Mouse (Mus musculus): ENCODE measurements around the gene Homer3.
A peak's percentile ranks its signal among the peaks of the same experiment; 100 is the strongest.

The Homer3 gene

DNA sequence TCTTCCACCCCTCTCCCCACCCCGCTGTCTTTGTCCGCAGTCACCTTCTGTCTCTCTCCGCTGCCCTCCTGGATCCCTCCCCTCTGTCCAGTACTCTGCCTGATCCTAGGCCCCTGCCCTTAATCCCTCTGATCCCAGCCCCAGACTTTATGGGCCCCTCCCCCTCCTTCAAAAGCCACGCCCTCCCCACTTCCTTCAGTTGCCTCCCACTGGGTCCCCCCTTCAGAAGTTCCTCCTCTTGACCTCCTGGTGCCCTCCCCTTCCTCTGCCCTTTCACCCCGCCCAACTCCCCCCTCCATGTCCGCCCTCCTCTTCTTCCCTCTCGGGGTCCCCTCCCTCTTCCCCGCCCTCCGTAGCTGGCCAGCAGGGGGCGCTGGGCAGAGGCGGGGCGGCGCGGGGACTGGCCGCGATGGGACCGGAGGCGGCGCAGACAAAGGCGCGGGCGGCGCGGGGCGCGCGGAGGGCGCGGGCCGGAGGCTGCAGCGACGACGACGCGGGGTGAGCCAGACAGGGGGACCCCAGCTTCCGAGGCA, at the start of gene Homer3:
Gene Homer3 (plus strand): TSS at position 225 of the 533 bp plus-strand sequence.
- peak; percentile 66 for DNase-seq

DNA sequence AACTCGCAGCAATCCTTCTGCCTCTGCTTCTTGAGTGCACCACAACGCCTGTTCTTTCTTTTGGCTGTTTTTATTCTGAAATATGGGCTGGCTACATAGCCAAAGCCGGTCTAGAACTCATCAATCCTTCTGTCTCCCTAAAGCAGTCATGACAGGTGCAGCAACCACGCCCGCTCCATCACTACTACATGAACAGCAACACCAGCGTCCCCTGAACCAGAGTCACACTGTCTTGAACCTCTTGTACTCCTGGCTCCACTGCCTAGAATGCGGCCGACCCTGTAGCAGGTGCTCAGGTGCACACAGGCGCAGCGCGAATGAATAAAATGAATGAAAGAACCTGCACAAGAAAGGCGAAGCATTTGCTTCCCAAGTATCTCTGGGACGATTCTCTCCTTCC, 49.0 kb upstream of the Homer3 start:
- no peak for DNase-seq

DNA sequence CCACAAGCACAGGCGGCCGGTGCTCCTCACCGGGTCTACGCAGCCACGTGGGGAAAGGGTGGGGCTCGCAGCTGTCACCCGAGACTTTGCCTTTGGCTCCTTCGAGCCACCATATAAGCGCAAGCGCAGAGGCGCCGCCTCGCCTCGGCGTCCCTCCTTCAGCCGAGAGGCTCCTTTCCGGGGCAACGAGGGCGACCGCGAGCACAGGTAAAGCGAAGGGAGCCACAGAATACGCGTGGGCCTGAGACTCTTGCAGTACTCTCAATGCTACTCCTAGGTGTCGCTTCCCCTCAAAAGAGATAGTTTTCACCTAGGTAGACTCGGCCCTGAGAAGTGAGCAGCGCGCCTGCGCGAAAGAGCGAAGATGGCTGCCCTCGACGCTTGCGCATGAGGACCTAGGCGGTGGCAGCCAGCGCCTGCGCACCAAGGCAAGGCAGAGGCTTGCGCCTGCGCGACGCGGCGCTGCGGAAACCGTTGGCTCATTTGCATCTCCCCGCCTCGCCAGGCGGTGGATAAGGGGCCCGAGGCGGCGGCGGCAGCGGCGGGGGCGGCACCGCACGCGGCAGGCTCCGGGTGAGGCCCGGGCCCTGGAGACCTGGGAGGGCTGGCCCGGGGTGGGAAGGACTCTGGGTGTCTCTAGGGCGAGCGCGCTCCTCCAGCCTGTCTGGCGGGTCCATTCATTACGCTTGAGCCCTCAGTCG, 48.4 kb upstream of the Homer3 start, which contains the start of the genes Sugp2 and Armc6:
Gene Sugp2 (plus strand): TSS at position 147 of the 701 bp plus-strand sequence.
Gene Armc6 (minus strand): TSS at position 387 of the 701 bp plus-strand sequence.
- DNase-seq = peak; percentile 97

DNA sequence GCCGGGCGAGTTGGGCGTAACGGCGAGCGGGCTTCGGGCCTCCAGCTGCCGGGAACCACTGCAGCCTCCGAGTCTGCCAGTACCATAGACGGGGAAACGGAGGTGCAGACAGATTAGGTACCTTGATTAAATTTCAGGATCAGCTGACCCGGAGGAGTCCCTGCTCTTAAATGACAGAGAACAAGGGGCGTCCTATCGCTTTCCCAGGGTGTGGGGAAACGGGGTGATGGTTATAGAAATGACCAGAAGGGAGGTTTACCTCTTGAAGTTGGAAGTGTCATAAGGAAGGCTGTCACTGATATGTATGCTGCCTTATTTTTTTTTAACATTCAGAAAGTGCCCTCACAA, 47.9 kb upstream of the Homer3 start:
- no peak for DNase-seq

DNA sequence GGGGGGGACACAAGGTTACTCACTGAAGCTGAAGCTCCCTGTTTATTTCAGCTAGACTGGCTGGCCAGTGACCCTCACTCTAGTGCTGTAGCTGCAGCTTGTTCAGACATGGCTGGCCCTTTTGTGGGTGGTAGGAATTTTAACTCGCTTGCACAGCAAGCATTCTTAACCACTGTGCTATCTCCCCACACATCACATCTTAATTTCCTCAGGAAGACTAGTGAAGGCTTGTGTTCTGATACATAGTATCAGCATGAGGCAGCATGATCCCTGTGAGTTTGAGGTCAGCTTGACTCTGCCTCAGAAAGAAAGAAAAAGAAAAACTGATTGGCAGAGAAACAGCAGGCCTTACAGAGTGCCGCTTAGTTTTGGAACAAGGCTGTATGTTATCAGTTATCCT, 44.8 kb upstream of the Homer3 start:
- no peak for DNase-seq

DNA sequence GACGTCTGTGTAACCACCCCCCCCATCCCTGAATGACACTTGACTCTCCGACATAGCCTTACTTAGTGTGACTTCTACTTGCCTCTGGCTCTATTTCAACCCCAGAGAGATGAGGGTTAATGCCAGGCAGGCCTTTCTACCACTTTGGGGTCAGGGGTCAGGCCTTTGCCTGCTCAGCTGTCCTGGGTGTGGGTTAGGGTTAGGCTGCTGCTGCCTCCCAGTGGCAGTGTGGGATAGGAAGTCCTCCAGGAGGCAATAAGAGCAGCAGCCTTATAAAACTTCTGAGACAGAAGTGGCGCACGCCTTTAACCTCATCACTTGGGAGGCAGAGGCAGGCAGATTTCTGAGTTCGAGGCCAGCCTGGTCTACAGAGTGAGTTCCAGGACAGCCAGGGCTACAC, 42.0 kb upstream of the Homer3 start:
- DNase-seq = no peak

DNA sequence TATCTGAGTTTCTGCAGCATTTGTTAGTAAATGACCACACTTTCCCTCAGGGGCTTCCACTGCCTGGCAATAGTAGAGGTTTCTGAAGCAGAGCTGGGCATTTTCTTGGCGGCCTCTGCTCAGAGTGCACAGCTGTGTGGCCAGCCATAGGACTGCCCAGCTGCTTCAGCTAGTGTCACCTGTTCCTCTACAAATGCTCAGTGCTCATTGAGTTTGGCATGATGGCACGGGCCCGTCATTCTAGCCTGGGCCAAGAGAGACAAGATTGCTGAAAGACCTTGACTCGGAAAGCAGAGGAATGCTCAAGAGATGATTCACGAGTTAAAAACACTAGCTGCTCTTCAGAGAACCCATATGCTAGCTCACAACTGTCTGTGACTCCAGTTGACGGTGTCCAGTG, 36.0 kb upstream of the Homer3 start:
- no peak for DNase-seq

DNA sequence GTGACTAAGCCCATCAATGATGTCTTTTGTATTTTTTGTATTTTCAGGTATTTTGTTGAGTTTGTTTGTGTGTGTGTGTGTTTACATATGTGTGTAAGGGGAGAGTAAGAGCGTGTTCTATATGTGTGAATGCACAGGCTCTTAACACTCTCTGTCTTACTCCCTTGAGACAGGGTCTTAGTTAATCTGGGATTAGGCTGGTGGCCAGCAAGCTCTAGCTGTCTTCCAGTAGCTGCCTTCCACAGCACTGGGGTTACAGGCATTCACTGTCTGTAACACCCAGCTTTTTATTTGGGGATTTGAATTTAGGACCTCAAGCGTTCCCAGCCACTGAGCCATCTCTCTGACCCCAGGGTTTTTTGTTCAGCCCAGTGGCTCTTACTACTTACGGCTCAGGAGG, 34.8 kb upstream of the Homer3 start:
- DNase-seq = no peak

DNA sequence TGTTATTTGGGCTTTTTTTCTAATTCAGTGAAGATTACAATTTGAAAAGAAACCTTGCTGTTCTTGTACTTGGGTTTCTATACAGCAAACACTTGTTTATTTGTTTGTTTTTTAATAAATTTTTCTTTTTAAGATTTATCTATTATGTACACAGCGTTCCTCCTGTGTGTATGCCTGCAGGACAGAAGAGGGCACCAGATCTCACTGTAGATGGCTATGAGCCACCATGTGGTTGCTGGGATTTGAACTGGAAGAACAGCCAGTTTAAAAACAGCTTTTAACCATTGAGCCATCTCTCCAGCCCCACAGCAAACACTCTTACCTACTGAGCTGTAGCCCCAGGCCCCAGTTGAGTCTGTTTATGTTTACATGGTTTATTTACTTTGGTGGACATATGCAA, 28.0 kb upstream of the Homer3 start:
- no peak for DNase-seq

DNA sequence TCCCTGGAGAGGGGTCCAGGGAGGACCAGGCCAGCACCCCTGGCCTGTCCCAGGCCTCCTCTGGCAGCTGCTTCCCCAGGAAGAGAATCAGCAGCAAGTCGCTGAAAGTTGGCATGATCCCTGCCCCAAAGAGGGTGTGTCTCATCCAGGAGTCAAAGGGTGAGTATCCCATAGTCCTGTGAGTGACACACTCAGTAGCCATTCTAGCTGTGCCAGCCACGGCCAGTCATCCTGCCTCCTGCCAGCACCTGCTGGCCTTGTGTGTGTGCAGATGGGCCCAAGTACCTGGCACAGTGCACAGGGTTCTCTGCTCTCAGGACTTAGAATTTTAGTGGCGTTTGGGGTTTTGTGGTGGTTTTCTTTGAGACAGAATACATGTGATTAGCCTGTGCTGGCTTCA, 25.2 kb upstream of the Homer3 start:
- DNase-seq = peak; percentile 75

DNA sequence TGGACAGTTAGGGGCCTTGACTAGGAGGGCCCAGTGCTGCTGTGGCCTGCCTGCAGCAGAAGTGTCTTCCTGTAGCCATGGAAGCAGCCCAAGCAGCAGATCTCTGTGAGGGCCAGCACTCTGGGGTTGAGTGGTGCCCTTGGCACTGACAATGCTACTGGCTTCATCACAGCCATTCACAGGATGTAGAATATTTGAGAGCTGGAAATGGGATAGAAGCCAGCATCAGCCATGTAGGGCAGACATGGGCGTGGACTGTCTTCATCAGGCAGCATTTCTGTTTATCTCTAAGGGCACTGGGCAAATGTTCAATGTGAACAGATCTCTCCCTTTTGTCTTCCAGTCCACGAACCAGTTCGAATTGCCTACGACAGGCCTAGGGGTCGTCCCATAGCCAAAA, 24.0 kb upstream of the Homer3 start:
- no peak for DNase-seq

DNA sequence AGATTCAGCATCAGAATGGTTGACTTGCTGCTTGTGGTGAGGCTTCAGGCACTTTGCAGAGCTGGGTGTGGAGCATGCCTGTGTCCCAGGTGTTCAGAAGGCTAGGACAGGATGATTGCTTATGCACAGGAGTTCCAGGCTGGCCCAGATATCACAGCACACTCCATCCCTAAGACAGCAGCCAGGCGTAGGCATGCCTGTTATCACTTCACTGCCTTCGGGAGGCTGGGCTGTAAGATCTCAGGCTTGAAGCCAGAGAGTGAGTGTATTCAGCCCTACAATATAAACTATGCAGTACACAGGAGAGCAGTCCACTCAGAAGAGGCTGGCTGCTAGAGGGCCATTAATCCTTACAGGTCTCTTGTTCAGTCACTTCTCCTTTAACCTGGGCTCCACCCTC, 23.6 kb upstream of the Homer3 start:
- no peak for DNase-seq

DNA sequence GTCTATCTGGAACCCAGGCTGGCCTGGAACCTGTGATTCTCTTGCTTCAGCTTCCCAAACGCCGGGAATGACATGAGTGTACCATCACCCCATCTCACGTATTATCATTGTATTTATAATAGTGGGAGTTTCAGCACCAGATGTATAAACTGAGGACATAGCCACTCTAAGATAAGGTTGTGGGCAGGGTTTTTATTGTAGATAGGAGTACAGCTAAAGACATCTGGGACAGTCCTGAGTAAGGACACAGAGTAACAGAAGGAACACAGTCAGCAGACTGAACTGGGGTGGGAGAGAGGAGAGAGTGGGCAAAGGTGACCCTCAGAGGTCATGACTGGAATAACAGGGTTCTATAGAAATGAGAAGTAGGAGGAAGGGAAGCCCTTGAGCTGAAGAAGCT, 15.0 kb upstream of the Homer3 start:
- DNase-seq = no peak

DNA sequence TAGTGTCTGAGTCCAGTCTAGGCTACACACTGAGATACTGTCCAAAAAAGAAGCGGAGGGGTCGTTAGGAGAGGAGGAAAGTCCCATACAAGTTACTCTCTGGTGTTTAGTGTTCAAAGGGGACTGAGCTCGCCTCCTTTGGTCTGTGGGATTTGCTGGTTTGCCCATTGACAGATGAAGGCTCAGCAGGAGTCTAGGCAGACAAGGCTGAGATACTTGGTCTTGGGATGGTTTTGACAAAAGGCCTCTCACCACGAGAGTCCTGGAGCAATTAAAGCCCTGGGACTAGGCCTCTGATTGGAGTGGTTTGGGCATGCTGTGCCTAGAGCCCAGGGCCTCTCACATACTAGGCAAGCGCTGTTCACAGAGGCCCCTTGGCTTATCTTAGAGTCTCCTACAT, 14.3 kb upstream of the Homer3 start:
- DNase-seq = peak; percentile 30

DNA sequence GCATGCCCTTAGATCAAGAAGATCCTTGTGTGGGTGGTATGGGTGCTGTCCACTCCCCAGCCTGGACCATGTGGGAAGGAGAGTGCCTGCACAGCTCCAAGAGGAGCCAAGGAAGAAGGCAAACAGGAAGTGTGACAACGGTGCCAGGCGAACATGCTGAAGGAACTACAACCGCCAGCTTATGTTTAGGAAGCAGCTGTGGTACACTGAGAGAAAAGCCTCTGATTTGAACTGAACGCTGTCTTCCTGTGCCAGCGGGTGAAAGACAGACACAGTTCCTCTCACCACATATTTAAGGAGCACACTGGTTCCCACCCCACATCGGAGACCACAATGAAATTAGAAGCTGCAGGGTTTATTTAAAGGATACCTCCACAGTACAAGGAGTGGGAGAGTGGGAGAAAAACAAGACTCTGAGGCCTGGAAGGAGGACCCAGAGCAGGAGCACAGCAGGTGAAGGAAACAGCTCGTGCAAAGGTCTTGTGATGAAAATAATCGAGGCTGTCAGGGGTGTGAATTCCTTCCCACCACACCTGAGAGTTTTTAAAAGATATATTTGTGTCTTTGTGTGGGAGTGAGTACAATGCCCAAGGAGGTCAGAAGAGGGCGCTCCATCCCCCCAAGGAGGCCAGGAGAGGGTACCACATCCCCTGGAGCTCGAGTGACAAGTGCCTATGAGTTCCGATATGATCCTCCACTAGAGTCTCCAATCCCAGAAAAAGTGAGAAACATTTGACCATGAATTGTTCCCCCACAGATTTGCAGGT, 13.6 kb upstream of the Homer3 start:
- no peak for DNase-seq

DNA sequence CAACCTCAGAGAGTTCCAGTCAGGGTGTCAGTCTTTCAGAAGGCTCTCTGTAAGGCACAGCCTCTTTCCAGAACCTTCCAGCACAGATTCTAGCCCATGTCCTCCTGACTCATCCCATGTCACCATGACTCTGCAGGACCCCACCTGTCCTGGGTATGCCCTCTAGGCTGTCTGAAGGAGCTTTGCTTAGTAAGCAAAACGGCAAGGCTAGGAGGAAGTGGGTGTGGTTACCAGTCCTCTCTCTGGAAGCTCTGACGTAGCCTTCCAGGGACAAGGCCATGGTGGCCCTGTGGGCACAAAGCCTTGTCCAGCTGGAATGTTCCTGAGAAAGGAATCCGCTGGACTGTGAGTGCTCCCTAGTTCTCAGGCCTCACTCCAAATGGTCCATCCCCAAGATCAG, 9.7 kb upstream of the Homer3 start:
- no peak for DNase-seq

DNA sequence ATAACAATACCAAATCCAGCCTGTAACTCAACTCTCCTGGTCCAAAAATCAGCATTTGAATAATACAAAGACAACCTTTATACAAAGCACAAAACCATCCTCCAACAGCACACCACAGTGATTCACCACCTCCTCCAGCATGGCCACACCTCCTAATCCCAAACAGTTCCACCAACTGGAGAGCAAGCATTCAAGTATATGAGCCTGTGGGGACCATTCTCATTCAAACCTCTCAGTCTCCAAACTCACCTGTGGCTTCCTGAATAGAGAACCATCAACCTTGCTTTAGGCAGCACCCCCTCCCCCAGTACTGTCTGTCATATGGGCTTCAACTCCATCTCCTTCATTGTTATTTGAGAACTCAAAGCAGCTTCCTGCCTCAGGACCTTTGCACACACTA, 8.3 kb upstream of the Homer3 start:
- DNase-seq = no peak

DNA sequence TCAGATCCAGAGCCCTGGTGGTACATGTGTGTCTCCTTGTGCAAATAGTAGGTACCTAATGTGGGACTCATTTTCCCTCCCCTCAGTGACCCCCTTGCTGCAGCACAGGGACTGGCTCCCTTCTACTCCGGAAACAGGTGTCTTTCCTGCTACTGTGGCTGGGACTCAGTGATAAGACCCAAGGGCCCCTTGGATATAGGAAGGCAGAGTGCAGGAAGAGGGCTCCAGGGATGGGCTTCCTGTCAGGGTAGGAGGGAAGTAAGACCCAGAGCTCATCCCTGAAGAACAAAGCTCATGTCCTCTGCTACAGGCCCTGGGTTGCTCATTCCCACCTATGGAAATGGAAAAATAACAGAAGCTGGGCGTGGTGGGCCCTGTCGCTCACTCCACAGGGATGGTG, 6.2 kb upstream of the Homer3 start:
- no peak for DNase-seq

DNA sequence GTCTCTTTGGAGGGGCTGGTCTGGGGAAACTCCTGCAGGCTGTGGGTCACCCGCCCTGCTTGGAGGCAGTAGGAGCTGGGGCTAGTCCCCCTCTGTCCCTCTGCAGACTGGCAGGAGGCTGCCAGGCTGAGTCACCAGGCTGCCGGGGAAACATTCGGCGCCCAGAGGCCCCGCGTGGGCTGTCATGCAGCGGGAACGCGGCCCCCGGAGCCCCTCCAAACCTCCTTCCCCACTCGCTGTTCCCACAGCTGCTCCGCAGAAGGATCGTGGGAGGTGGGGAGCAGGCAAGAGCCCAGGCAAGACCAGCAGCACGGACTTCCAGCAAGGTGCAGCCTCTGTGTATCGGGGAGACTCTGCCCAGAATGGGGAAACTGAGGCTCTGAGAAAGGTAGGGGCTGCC, 4.5 kb upstream of the Homer3 start:
- DNase-seq = no peak

DNA sequence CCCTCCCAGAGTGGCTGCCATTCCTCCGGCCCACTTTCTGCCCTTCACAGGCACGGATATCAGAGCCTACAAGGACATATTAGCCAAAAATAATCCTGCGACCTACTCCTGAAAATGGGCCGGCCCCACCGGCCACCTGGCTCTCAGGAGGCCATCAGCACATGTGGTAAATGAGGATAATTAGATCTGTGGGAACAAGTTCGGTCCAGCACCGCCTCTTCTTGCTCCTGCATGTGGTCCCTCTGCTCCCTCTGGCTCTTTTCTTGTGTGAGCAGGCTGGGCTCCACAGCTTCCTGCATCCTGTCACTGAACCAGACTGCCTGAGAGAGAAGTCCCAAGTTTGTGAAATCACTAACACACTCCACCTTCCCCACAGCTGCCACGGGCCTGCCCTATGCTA, 3.4 kb upstream of the Homer3 start:
- peak; percentile 44 for DNase-seq

DNA sequence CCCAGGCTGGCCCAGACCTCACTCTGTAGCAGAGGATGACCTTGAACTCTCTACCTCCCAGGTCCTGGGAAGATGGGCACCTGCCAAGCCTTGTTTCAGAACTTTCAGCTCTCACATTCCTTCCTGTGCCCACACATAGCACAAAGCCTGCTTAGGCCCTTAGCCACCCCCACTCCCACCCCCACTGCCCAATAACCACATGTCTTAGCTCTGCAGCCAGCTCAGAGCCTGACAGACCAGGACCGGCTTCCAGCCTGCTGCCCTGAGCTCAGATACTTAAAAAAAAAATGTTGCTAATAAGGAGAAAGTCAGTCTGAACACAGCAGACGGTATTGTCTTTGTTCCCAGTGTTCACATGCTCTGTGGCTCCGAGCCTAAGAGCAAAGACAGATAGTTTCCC, 1.6 kb upstream of the Homer3 start:
- no peak for DNase-seq

DNA sequence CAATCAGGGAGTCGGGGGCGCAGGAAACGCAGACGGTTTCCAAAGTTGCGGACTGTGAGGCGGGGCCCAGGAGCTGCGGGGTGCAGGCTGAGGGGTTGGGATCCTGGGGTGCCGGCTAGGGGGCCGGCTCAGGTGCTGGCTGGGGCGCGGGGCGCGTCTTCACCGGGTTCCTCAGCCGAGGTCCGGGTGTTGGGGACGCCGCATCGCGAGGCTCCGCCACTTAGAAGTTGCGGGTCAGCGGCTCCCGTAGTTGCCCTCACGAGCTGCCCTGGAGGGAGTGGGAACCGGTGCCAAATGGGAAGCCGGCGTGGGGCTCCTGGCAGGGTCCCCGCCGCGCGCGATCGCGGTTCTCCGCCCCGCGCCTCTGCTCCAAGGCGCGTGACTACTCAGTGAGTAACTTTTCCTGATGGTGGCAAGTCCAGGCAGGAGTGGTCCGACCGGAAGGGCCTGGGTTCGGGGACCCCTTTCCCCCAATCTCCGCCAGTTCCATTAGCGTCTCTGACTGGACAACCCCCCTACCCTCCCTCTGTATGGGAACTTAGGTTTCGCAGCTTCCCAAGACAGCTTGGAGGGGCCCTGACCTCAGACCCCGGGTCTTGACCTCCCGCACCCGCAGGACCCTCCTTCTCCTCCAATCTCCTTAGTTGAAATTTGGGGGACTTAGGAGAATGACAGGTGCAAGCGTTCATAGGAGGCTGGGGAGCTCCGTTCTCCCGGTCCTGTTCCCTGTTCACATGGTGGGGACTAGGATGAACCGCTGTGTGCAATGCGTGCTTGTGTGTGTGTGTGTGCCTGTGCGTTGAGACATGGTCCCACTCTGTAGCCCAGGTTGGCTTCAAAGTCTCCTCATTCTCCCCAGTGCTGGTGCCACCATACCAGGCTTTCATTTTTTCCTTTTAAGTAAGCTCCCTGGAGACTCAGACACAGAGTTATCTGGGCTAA, 780 bp downstream of the Homer3 start:
- no peak for DNase-seq

DNA sequence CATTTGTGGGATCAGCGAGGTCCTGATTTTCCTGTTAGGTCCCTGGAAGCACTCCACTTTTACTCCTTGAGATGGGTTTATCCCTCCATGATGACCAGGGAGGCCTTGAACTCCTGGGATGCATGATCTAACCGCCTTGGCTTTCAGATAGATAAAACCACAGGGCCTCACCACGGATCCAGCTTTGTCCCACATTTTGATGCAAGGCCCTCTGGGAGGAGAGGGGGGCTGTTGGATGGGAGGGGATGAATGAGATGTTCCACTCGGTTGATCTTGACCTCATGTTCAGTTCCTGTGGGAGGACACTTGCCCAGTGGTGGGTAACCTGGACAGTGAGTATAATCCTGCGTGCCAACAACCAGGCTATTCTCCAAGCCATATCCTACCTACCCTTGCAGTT, 1.8 kb downstream of the Homer3 start:
- DNase-seq = no peak

All from cerebellum, adult 9-11 months (tissue).